Mouse (Mus musculus) testis, postnatal 14 days (tissue): ENCODE measurements around the gene Minpp1.

ENCODE experiments used
- DNase-seq: peaks from one replicate; pipeline ENCODE4 v3.0.0; 2021; ENCODE audit warnings: low spot score

Gene Minpp1

DNA sequence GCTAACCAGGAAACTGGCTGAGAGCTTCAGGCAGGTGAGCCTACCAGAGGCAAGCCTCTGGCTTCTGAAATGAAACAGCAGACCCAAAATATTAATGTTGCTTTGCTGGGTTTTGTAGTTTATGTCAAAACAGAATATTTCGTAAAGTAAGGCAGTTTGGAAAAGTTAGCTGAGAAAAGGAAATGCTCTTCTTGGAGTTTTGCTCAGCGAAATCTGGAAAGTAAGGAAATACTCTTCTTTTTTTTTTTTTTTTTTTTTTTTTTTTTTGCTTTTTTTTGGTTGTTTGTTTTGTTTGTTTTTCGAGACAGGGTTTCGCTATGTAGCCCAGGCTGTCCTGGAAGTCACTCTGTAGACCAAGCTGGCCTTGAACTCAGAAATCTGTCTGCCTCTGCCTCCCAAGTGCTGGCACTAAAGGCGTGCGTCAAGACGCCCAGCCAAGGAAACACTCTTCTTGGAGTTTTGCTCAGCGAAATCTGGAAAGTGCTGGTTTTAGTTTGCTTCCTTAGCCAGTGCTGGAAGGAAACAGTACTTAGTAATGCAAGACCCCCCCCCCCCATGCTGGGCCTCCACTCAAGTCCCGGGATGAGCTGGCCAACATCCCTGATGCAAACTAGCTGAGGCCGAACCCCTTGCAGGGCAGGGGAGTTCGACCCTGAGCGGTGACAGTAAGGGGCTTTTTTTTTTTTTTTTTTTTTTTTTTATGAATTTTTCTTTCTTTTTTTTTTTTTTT is 3.8 kb downstream of the Minpp1 start:
- no peak for DNase-seq

- no peak for DNase-seq
These were observed 5.4 kb downstream of the Minpp1 start for GRCm38 (mm10) chr19:32490976-32491375.

DNA sequence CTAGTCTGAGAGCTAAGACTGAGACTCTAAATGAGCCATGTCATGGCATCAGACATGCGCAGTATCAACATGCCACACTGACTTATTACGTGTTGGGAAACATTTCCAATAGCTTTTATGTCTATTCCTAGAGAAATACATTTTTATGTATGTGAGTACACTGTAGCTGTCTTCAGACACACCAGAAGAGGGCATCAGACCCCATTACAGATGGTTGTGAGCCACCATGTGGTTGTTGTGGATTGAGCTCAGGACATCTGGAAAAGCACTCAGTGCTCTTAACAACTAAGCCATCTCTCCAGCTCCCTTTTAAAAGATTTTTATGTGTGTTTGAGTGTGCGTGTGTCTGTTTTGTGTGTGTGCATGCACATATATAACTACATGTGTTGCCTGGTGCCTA is 6.8 kb downstream of the Minpp1 start:
- DNase-seq, result no peak

DNA sequence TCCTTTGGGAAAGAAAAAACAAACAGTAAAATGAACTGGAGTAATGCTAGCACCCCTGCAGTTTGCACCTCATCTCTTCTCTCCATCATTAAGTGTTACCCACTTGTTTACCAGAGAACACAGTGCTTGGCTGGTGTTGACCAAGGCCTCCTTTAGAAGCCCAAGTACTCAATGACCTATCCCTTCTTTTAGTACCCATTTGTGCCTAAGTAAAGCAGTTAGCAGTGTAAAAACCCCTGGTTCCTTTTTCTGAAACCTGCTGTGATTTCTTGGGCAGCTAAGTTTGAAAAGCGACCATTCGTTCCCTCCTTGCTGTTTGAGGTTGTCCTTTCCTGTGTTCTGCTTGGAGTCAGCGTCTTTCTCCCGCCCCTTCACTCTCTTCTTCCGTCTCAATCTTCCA is 7.4 kb downstream of the Minpp1 start:
- no peak for DNase-seq

DNA sequence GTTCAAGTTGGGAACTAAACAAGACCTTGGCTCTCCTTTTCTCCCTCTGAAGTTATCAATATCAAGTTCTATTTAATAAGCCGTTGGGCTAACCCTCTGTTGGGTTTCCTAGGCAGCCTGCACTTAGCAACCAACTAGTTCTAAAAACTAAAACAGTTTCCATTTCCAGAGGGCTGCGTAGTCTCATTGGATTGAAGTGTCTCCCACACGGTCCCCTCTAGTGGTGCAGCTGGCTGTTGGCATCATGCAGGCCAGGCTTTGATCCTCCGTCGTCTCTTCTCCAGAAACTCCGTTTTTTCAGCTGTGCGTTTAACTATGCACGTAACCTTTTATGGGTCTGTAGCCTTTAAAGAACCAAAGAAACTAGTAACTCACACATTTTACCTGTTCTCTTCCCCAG is 7.9 kb downstream of the Minpp1 start:
- DNase-seq, result no peak

- no peak for DNase-seq
These were observed 9.0 kb downstream of the Minpp1 start for GRCm38 (mm10) chr19:32494611-32495010.

- DNase-seq, result no peak
These were observed 9.5 kb downstream of the Minpp1 start for GRCm38 (mm10) chr19:32495034-32495433.

DNA sequence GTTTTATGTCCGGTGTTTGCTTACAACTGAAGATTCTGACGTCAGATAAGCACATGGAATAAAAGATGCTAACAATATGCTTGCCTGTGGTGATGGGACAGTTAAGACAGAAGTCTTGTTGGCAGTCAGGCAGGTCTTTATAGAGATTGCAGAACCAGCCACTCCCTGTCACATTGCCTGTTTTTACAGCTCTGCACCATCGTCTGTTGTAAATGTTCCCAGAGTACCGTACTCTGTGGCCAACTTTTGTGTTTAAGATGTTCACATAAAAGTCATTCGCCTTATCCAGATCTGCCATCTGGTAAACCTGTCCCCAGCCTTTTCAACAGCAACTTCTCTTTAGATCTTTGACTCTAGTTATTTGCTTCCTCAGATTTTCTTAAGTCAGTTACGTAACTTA is 11.8 kb downstream of the Minpp1 start:
- DNase-seq, result no peak

- DNase-seq, result no peak
These were observed 12.4 kb downstream of the Minpp1 start for GRCm38 (mm10) chr19:32498002-32498401.

DNA sequence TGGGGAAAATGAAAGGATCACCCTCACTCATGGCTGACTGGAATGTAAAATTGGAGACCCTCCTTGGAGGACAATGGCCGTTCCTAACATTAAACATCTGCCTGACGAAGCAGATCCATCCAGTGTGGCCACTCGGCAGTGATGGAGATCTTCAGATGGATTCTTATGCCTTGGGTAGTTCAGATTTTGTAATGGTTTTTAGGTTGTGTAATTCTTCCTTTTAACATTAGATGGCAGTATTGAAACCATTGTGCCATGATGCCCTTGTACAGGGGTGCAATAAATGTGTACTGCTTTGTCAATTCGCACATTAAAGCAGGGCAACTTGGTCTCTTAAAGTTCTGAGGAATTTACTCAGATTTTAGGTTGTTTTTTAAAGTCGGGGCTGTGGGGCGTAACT is 15.8 kb downstream of the Minpp1 start:
- DNase-seq, result no peak

GRCm38 (mm10) chr19:32506081-32506480 is 20.5 kb downstream of the Minpp1 start:
- no peak for DNase-seq

- no peak for DNase-seq
These were observed 20.9 kb downstream of the Minpp1 start for GRCm38 (mm10) chr19:32506514-32506913.

GRCm38 (mm10) chr19:32507100-32507499 is 21.5 kb downstream of the Minpp1 start:
- no peak for DNase-seq

- DNase-seq, result no peak
These were observed 22.0 kb downstream of the Minpp1 start for GRCm38 (mm10) chr19:32507526-32507925.

- DNase-seq, result no peak
These were observed 24.7 kb downstream of the Minpp1 start for GRCm38 (mm10) chr19:32510267-32510666.

GRCm38 (mm10) chr19:32510962-32511361 is 25.4 kb downstream of the Minpp1 start:
- no peak for DNase-seq

GRCm38 (mm10) chr19:32512518-32512917 is 26.9 kb downstream of the Minpp1 start:
- DNase-seq, result no peak

GRCm38 (mm10) chr19:32516575-32516974 is 31.0 kb downstream of the Minpp1 start:
- no peak for DNase-seq

GRCm38 (mm10) chr19:32521446-32521845 is 35.9 kb downstream of the Minpp1 start:
- DNase-seq, result no peak

GRCm38 (mm10) chr19:32522247-32522646 is 36.7 kb downstream of the Minpp1 start:
- no peak for DNase-seq

- DNase-seq, result no peak
These were observed 37.3 kb downstream of the Minpp1 start for GRCm38 (mm10) chr19:32522753-32523307.

DNA sequence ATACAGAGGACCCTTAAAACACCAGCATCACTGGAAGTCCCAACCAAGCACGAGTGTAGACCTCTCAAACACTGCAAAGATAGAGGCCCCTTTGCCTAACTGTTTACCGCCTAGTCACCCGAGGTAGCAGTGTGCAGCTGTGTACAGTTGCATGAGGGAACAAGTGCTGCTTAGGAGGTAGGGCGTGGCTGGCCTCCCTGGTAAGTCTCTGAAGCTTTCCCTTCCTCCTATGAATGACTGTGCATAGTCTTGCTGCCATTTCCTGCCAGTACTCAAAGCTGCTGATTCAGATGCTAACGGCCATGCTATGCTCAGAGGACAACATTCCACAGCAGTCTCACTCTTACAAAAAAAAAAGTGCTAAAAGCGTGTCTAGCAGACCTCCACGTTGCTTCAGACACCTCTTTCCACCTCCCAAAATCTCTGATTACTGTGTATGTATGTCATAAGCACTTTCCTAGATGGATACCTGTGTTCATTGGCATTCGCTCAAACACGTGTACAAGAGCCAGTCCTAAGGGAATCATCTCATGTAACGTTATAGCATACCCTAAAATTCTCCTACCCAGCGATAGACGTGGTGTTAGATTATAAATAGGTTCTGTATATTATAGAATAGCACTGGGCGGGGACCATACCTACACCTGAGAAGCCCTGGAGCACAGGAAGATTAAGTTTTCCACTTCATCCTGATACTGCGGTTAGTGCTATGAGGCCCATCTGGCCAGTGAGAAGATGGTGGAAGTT is 38.4 kb downstream of the Minpp1 start:
- no peak for DNase-seq

DNA sequence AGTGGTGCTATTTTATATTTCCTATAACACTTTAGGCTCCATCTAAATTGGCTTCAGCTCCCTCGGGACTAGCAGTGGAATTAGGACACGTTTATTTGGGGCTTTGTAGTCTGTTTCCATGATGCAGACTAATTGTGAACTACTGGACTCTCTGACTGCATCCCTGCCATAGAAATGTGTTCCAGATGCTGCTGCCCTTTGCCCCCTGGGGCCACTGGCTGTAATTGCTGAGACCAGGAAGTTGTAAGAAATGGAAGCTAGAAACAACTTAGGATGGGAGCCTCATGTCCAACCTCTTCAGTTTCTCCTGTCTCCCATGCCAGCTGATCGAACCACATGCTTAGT is 38.9 kb downstream of the Minpp1 start:
- DNase-seq, result no peak
